ENCODE assay signal across 18 mouse cellular contexts in the genomic region with DNA sequence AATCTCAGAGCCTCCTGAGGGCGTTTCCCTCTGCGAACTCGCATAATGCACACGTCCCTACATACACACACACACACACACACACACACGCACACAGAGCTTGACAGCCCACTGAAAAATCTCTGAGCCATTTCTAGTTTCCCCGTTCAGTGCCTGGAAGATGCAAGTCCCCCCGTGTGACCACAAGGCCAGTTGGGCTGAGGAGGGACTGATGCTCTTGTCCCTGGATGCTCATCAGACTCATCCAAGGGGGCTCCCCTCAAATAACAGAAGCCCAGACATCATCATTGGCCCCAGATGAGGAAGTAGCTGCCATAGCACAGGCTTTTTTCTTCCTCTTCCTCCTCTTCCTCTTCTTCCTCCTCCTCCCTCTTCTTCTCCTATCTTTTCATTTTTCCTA.
"Had no signal": no experiment of that assay in that cellular context is flagged by ENCODE, and none has a peak within 500 bp of the region (broad histone marks: within the 10 kb centered on the region; RNA-seq: fewer than 3 reads in every experiment).

No protein-coding gene starts in this region.

- H3K9me3 ChIP-seq: embryonic facial prominence, embryonic 12.5 days; embryonic facial prominence, embryonic 13.5 days; embryonic facial prominence, embryonic 15.5 days; forebrain, embryonic 10.5 days; forebrain, embryonic 12.5 days; forebrain, embryonic 13.5 days; forebrain, embryonic 15.5 days; heart, embryonic 10.5 days had no signal

- H3K36me3 ChIP-seq: embryonic facial prominence, embryonic 10.5 days; embryonic facial prominence, embryonic 12.5 days; embryonic facial prominence, embryonic 13.5 days; embryonic facial prominence, embryonic 15.5 days; forebrain, embryonic 10.5 days; forebrain, embryonic 12.5 days; forebrain, embryonic 15.5 days; heart, embryonic 10.5 days had no signal

- H3K4me2 ChIP-seq: embryonic facial prominence, embryonic 12.5 days; embryonic facial prominence, embryonic 13.5 days; embryonic facial prominence, embryonic 15.5 days; forebrain, embryonic 12.5 days; forebrain, embryonic 15.5 days had no signal

- H3K9ac ChIP-seq: embryonic facial prominence, embryonic 12.5 days; embryonic facial prominence, embryonic 13.5 days; embryonic facial prominence, embryonic 15.5 days; forebrain, embryonic 12.5 days; forebrain, embryonic 13.5 days; forebrain, embryonic 15.5 days; forebrain, postnatal 0 days had no signal

- H3K27me3 ChIP-seq: embryonic facial prominence, embryonic 12.5 days; embryonic facial prominence, embryonic 13.5 days; embryonic facial prominence, embryonic 15.5 days; forebrain, embryonic 12.5 days; forebrain, embryonic 13.5 days; forebrain, embryonic 15.5 days had no signal

- H3K27ac ChIP-seq: embryonic facial prominence, embryonic 10.5 days; embryonic facial prominence, embryonic 12.5 days; embryonic facial prominence, embryonic 13.5 days; embryonic facial prominence, embryonic 15.5 days; forebrain, embryonic 10.5 days; forebrain, embryonic 12.5 days; gastrocnemius, adult 2 months; heart, adult 2 months; heart, embryonic 10.5 days had no signal

- H3K4me1 ChIP-seq: embryonic facial prominence, embryonic 12.5 days; forebrain, embryonic 10.5 days; forebrain, embryonic 12.5 days had no signal

- DNase-seq: embryo, embryonic 11 days; gastrocnemius, adult 2 months; gastrocnemius, postnatal 25 days; gastrocnemius, postnatal 36 days; heart, adult 11 months; heart, adult 18-20 months; heart, adult 2 months had no signal

- H3K4me3 ChIP-seq: embryonic facial prominence, embryonic 10.5 days; embryonic facial prominence, embryonic 12.5 days; embryonic facial prominence, embryonic 13.5 days; embryonic facial prominence, embryonic 15.5 days; erythroblast, embryonic 14.5 days; forebrain, embryonic 10.5 days; forebrain, embryonic 12.5 days; forebrain, embryonic 13.5 days; forebrain, embryonic 15.5 days; gastrocnemius, adult 2 months; heart, adult 2 months; heart, embryonic 10.5 days had no signal
